Mouse (Mus musculus): ENCODE measurements around the gene Sh3tc1.

Gene Sh3tc1

DNA sequence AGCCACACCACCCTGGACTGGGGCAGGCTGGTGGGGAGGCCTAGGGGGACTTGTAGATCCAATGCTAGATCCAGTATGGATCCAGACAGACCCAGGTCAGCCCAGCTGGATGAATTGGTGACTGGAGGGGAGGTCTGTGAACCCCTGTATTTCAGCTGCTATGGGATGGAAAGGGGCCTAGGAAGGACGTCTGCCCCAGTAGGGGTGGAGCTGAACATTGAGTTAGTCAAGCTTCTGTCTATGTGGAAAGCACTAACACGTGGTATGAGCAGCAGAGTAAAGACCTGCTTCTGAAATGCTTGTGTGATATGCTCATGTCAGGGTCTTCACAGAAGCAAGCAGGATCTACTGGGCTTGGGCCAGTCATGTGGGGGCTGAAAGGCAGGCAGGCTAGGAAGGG is 91.6 kb downstream of the Sh3tc1 start:
- Histone ChIP-seq H3K4me3 (replicated peaks; ENCODE audit: low read length) (no peak overlapping the region), H3K9me3 (ENCODE audit: low read length) (no peaks in the 10 kb centered on the region), H3K36me3 (ENCODE audit: insufficient read depth, low read length) (no peaks in the 10 kb centered on the region), H3K4me1 (replicated peaks; ENCODE audit: low read depth, low read length) (peaks cover 9% of the 10 kb centered on the region; the same call in 1 of the 2 replicates), H3K27me3 (ENCODE audit: insufficient read depth, low read length) (no peaks in the 10 kb centered on the region)
- TF ChIP-seq NANOG (IDR thresholded peaks at IDR 0.05; ENCODE audit: borderline replicate concordance, low read length) (no peak), CTCF (conservative IDR thresholded peaks at IDR 0.05; ENCODE audit: low read length) (no peak), POU5F1 (IDR thresholded peaks at IDR 0.05; ENCODE audit: borderline replicate concordance, low read length) (no peak)

DNA sequence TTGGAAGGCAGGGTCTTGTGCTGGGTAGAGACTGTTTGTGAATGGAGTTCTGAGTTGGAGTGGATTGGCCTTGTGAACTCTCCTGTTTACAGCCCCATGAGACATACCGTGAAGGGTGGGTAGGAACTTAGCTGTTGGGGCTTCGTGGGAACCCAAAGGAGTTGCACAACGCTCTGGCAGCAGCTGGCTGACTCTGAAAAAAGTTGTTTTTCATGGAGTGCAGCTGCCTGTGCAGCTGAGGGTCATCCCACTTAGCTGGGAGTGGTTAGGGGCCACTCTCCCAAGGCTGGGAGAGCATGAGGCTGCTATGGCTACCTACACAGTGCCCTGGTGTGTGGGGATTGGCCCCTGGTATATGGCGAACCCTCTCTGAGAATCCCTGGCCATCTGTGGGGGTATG is 92.2 kb downstream of the Sh3tc1 start:
- TF ChIP-seq POU5F1 (IDR thresholded peaks at IDR 0.05; ENCODE audit: borderline replicate concordance, low read length) (no peak), CTCF (conservative IDR thresholded peaks at IDR 0.05; ENCODE audit: low read length) (no peak), NANOG (IDR thresholded peaks at IDR 0.05; ENCODE audit: borderline replicate concordance, low read length) (no peak)
- Histone ChIP-seq H3K9me3 (ENCODE audit: low read length) (no peaks in the 10 kb centered on the region), H3K4me3 (replicated peaks; ENCODE audit: low read length) (no peak overlapping the region), H3K4me1 (replicated peaks; ENCODE audit: low read depth, low read length) (peaks cover 9% of the 10 kb centered on the region; the same call in 1 of the 2 replicates), H3K27me3 (ENCODE audit: insufficient read depth, low read length) (no peaks in the 10 kb centered on the region), H3K36me3 (ENCODE audit: insufficient read depth, low read length) (no peaks in the 10 kb centered on the region)

Measured in E14TG2a.4 (cell line).